Mouse (Mus musculus) CH12.LX (cell line): ENCODE measurements around the gene Tstd2. TPM values are rescaled to one million over a fixed set of nuclear protein-coding genes. Genes with fewer than 3 reads are reported as not detected.

ENCODE experiments used
- DNase-seq: peaks from one replicate; pipeline ENCODE4 v3.0.0-alpha.2; 2013; ENCODE audit errors: extremely low read depth
- H3K27ac ChIP-seq: 2 replicates; pipeline ENCODE4 v1.5.1; 2012; ENCODE audit warnings: low read depth, mild to moderate bottlenecking, control low read depth, moderate library complexity; ENCODE audit not compliant: insufficient read depth
- H3K27me3 ChIP-seq: replicated peaks from 2 replicates; pipeline ENCODE3; 2012; ENCODE audit warnings: inconsistent platforms
- H3K36me3 ChIP-seq, 2 experiments: replicated peaks in 1 of 2; 2 replicates each; pipeline versions ENCODE3 to v1.6.1; 2012; ENCODE audit warnings: inconsistent platforms in 1 of 2, low read length in 1 of 2, mild to moderate bottlenecking in 1 of 2, mixed read lengths in 1 of 2, moderate library complexity in 1 of 2; ENCODE audit not compliant: control insufficient read depth in 1 of 2, insufficient read depth in 1 of 2
- H3K4me1 ChIP-seq, 2 experiments: 2 replicates each; pipeline ENCODE4 v1.6.1; 2012; ENCODE audit warnings: inconsistent platforms in 1 of 2, moderate library complexity in 1 of 2; ENCODE audit not compliant: insufficient read depth in 2 of 2, control insufficient read depth in 1 of 2
- H3K4me2 ChIP-seq: 2 replicates; pipeline ENCODE4 v1.6.1; 2012; ENCODE audit warnings: low read depth, mild to moderate bottlenecking, control low read depth; ENCODE audit not compliant: poor library complexity, insufficient read depth, severe bottlenecking
- H3K4me3 ChIP-seq, 3 experiments: fragments of 150-350 bp in 1 of 3; sonication (generic) in 1 of 3; replicated peaks in 1 of 3; 2 replicates each; pipeline versions ENCODE3 to v1.5.1; 2011 to 2012; ENCODE audit warnings: low read depth in 2 of 3, low read length in 2 of 3, mild to moderate bottlenecking in 2 of 3, moderate library complexity in 2 of 3, control low read depth in 1 of 3, improper control_type of control experiment in 1 of 3, inconsistent platforms in 1 of 3, mixed read lengths in 1 of 3; ENCODE audit not compliant: poor library complexity in 1 of 3
- H3K79me2 ChIP-seq: replicated peaks from 2 replicates; pipeline ENCODE4 v1.6.1; 2012; ENCODE audit warnings: mild to moderate bottlenecking, moderate library complexity; ENCODE audit not compliant: control insufficient read depth, poor library complexity, insufficient read depth, severe bottlenecking; ENCODE audit errors: extremely low read depth
- H3K9ac ChIP-seq: 2 replicates; pipeline ENCODE4 v1.6.1; 2012; ENCODE audit warnings: low read depth, mild to moderate bottlenecking, control low read depth, moderate library complexity; ENCODE audit not compliant: insufficient read depth
- H3K9me3 ChIP-seq: replicated peaks from 2 replicates; pipeline ENCODE3; 2012; ENCODE audit warnings: low read length, inconsistent platforms, mixed read lengths
- CHD1 ChIP-seq: IDR thresholded peaks from 2 replicates; pipeline ENCODE4 v1.6.1; 2012; ENCODE audit warnings: low read depth, low read length, improper control_type of control experiment, inconsistent platforms
- CTCF ChIP-seq, 2 experiments: IDR thresholded peaks in 1 of 2; conservative IDR thresholded peaks in 1 of 2; 2 replicates each; pipeline ENCODE4 v1.5.1; 2011 to 2012; ENCODE audit warnings: low read depth in 2 of 2, low read length in 2 of 2, improper control_type of control experiment in 1 of 2, inconsistent platforms in 1 of 2, mild to moderate bottlenecking in 1 of 2, moderate library complexity in 1 of 2
- E2F4 ChIP-seq: IDR thresholded peaks from 2 replicates; pipeline ENCODE4 v1.6.1; 2011; ENCODE audit warnings: low read depth, low read length, improper control_type of control experiment; ENCODE audit not compliant: insufficient replicate concordance
- EP300 ChIP-seq: IDR thresholded peaks from 2 replicates; pipeline ENCODE4 v1.6.1; 2011; ENCODE audit warnings: low read length, improper control_type of control experiment
- HCFC1 ChIP-seq: IDR thresholded peaks from 2 replicates; pipeline ENCODE4 v1.6.1; 2012; ENCODE audit warnings: low read depth, mild to moderate bottlenecking, inconsistent platforms, low read length, improper control_type of control experiment
- MAFK ChIP-seq: IDR thresholded peaks from 2 replicates; pipeline ENCODE4 v1.6.1; 2011; ENCODE audit warnings: low read length, improper control_type of control experiment; ENCODE audit not compliant: insufficient replicate concordance
- POLR2AphosphoS2 ChIP-seq: IDR thresholded peaks from 2 replicates; pipeline ENCODE4 v1.6.1; 2011; ENCODE audit warnings: low read depth, low read length, improper control_type of control experiment
- SIN3A ChIP-seq: IDR thresholded peaks from 2 replicates; pipeline ENCODE4 v1.6.1; 2012; ENCODE audit warnings: low read length, improper control_type of control experiment, inconsistent platforms
- TCF12 ChIP-seq: IDR thresholded peaks from 2 replicates; pipeline ENCODE4 v1.6.1; 2014; ENCODE audit warnings: low read depth, mild to moderate bottlenecking, inconsistent platforms, low read length, improper control_type of control experiment
- ZKSCAN1 ChIP-seq: IDR thresholded peaks from 2 replicates; pipeline ENCODE4 v1.6.1; 2012; ENCODE audit warnings: low read depth, inconsistent platforms, low read length, improper control_type of control experiment, borderline replicate concordance
- ZNF384 ChIP-seq: IDR thresholded peaks from 2 replicates; pipeline ENCODE4 v1.6.1; 2012; ENCODE audit warnings: low read depth, low read length, improper control_type of control experiment, inconsistent platforms
- dilution Hi-C: fragments of 300-500 bp; cut with MboI; formaldehyde crosslinking; loops from 2 replicates; pipeline ENCODE4 v1.14.3; 2020; ENCODE audit warnings: low sequenced_read_pairs; ENCODE audit not compliant: extremely low pct_unique_long_range_greater_than_20kb, extremely low pct_ligation_motif_present
- in situ Hi-C: fragments of 300-500 bp; cut with MboI; formaldehyde crosslinking; loops from 3 replicates; pipeline ENCODE4 v1.14.3; 2019; ENCODE audit warnings: low sequenced_read_pairs, low pct_ligation_motif_present, low pct_unique_long_range_greater_than_20kb, mixed read lengths
- polyA plus RNA-seq: library from polyadenylated mRNA; unstranded; fragments of >175 nt; gene quantifications from 2 replicates; pipeline ENCODE4 v1.2.1, GENCODE M21; 2012; ENCODE audit warnings: low read depth; ENCODE audit not compliant: insufficient read length
- total RNA-seq, 2 experiments: library from RNA; depleted of rRNA; stranded (reverse); fragments of 300-350 nt in 1 of 2; fragments of >200 nt in 1 of 2; gene quantifications; 2 replicates each; pipeline ENCODE4 v1.2.3; 2012 to 2014

The Tstd2 gene
- total and polyA plus RNA-seq, 3 experiments, result 29.1 to 36.4 (median 30.4) TPM

- dilution Hi-C loops, result no loop called here
- Histone ChIP-seq H3K4me2 (no peak overlapping the region), H3K27ac (no peak overlapping the region), H3K9ac (no peak overlapping the region), H3K4me1 (no peaks in the 10 kb centered on the region), H3K36me3 (peaks cover 66 to 96% of the 10 kb centered on the region in 2 experiments), H3K4me3 (no peak overlapping the region), H3K79me2 (no peaks in the 10 kb centered on the region), H3K9me3 (no peaks in the 10 kb centered on the region), H3K27me3 (no peaks in the 10 kb centered on the region)
- no peak for DNase-seq
- TF ChIP-seq ZNF384, result no peak
- TF ChIP-seq CHD1, result no peak
- no peak for TF ChIP-seq HCFC1
- in situ Hi-C loops, result no loop called here
These were observed 39.0 kb upstream of the Tstd2 start for GRCm38 (mm10) chr4:46177496-46177895.

- no peak overlapping the region for H3K4me2 ChIP-seq
- H3K36me3 ChIP-seq, result peaks cover 63 to 96% of the 10 kb centered on the region in 2 experiments
- H3K27me3 ChIP-seq, result no peaks in the 10 kb centered on the region
- no peak overlapping the region for H3K9ac ChIP-seq
- in situ Hi-C loops, result no loop called here
- no peak for TF ChIP-seq TCF12
- no peak for TF ChIP-seq EP300
- no peak for TF ChIP-seq SIN3A
- no peak for TF ChIP-seq MAFK
- TF ChIP-seq CHD1, result no peak
- TF ChIP-seq POLR2AphosphoS2, result no peak
- no peak for TF ChIP-seq E2F4
- no peak for TF ChIP-seq HCFC1
- no peak for TF ChIP-seq ZKSCAN1
- dilution Hi-C loops, result no loop called here
- no peaks in the 10 kb centered on the region for H3K9me3 ChIP-seq
- H3K79me2 ChIP-seq, result no peaks in the 10 kb centered on the region
- no peak for DNase-seq
- H3K4me3 ChIP-seq, result no peak overlapping the region
- no peak overlapping the region for H3K27ac ChIP-seq
- no peaks in the 10 kb centered on the region for H3K4me1 ChIP-seq
These were observed 38.5 kb upstream of the Tstd2 start for GRCm38 (mm10) chr4:46177018-46177417.

GRCm38 (mm10) chr4:46176313-46176712, 37.8 kb upstream of the Tstd2 start:
- TF ChIP-seq ZKSCAN1 (no peak), CTCF (conservative IDR thresholded peaks at IDR 0.05 in 1 of 2, IDR thresholded peaks at IDR 0.05 in 1 of 2; ENCODE audit: low read depth in 2 of 2, low read length in 2 of 2) (peak in 1 of 2 experiments; percentile 24; a peak in 2 of 4 replicates)
- TF ChIP-seq, all 38 proteins: peak for 1
- Histone ChIP-seq H3K4me3 (no peak overlapping the region), H3K4me1 (no peaks in the 10 kb centered on the region), H3K27ac (no peak overlapping the region), H3K9ac (no peak overlapping the region), H3K4me2 (no peak overlapping the region), H3K27me3 (no peaks in the 10 kb centered on the region), H3K9me3 (no peaks in the 10 kb centered on the region), H3K36me3 (peaks cover 67 to 96% of the 10 kb centered on the region in 2 experiments), H3K79me2 (no peaks in the 10 kb centered on the region)
- in situ Hi-C loops, result no loop called here
- dilution Hi-C loops, result no loop called here
- DNase-seq, result peak; percentile 25
